Mouse (Mus musculus): ENCODE measurements around the gene Gm13124. TPM values are rescaled to one million over a fixed set of nuclear protein-coding genes. Genes with fewer than 3 reads are reported as not detected.

Gene Gm13124
- total RNA-seq (2015; ENCODE audit: low replicate concordance) (not detected in 2 replicates), total RNA-seq (2017; ENCODE audit: low replicate concordance) (not detected in 2 replicates)

GRCm38 (mm10) chr4:144565034-144565433 is at the start of gene Gm13124:
TSS of gene Gm13124 (minus strand) at chr4:144565134.
- ATAC-seq (replicated peaks; ENCODE audit: low FRiP score, poor library complexity, severe bottlenecking) = no peak

DNA sequence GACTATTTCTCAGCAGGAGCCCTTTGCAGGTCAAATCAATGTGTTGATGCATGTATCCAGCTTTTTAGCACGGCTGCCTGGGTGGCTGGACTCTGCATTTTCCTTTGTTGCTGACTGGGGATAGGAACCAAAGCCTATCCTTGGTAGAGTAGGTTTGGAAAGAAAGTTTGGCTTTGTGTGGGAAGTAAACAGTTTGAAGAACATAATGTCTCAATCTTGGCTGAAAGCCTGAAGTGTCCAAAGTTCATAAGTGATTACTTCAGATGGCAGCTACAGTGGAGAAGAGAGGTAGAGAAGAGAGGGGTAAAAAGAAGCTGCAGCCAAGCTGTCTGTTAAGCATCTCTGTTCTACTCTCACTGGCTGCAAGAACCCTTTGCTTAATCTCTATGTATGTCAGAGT is 49.7 kb upstream of the Gm13124 start:
- ATAC-seq (replicated peaks; ENCODE audit: low FRiP score, poor library complexity, severe bottlenecking) = no peak

DNA sequence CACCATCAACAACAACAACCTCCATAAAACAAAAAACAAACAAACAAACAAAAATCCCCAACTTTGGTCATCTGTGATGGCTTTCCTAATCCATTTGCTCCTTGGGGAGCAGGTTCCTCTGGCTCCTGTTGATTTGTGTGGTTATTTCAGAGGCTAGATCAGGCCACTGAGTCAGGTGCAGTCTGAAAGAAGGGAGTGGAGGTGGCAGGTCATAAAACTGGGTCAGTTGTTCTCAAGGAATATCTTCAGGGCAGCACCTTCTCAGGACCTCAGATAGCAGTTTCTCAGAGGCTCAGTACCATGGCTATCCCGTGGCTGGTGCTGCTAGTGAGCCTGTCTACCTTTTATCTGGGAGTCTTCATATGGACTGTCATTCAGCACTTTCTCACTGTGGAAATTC is 48.5 kb upstream of the Gm13124 start, which contains the start of gene Aadacl4:
Gene Aadacl4, plus strand, starts transcription at position 301 of the 400 bp plus-strand sequence.
- no peak for ATAC-seq (replicated peaks; ENCODE audit: low FRiP score, poor library complexity, severe bottlenecking)

DNA sequence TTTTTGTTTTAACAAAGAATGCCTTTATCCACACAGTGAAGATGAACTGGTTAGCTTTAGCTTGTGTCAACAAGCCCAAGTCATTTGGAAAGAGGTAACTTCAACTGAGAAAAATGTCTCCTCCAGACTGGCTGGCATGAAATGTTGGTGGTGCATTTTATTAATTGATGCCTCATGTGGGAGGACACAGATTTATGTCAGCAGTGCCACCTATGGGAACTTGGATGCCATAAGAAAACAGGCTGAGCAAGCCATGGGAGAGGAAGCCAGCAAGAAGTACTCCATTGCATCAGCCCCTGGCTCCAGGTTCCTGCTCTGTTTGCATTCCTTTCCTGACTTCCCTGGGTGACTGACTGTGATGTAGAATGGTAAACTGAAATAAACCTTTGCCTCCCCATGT is 27.9 kb upstream of the Gm13124 start:
- ATAC-seq (replicated peaks; ENCODE audit: low FRiP score, poor library complexity, severe bottlenecking) = no peak

- ATAC-seq (replicated peaks; ENCODE audit: low FRiP score, poor library complexity, severe bottlenecking) = peak; percentile 88
These were observed 21.3 kb upstream of the Gm13124 start for GRCm38 (mm10) chr4:144586207-144586606.

- ATAC-seq (replicated peaks; ENCODE audit: low FRiP score, poor library complexity, severe bottlenecking) = no peak
These were observed 2.8 kb upstream of the Gm13124 start for GRCm38 (mm10) chr4:144567752-144568151.

DNA sequence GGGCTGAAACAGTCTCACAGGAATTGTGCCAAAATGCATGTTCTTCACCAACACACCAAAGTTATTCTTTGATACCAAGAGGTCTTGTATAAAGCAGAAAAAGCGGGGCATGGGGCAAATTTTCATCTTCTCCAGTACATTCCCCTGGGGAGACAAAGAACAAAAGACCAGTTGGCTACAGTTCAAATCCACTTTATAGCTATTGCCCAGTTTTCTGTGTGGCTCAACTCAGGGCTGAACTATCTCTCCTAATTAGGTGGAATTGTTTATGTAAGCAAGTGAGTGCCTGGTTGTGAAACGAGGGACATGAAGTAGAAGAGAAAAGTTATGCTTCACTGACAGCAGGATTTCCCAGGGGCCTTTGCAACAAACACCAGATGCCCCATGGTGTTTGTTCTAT is 3.7 kb downstream of the Gm13124 start:
- ATAC-seq (replicated peaks; ENCODE audit: low FRiP score, poor library complexity, severe bottlenecking) = no peak

DNA sequence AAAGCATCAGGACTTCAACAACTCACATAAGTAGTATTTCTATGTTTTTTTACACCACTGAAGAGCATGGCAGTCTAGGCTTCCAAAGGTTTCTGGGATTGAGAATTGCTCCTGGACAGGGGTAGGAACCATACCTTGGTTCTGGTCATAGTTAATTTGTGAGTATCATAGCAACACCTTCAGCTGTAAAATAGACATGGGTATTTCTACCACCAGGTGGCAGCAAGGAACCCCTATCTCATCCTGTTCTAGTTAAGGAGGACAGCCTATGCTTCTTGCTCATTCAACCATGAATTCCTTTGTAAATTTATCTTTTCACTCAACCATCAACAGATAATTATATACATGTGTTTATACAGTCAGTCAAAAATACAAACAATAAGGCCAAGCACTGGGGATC is 5.1 kb downstream of the Gm13124 start:
- ATAC-seq (replicated peaks; ENCODE audit: low FRiP score, poor library complexity, severe bottlenecking) = no peak

GRCm38 (mm10) chr4:144551156-144551555 is 13.8 kb downstream of the Gm13124 start:
- ATAC-seq (replicated peaks; ENCODE audit: low FRiP score, poor library complexity, severe bottlenecking) = no peak

GRCm38 (mm10) chr4:144545339-144545738 is 19.6 kb downstream of the Gm13124 start:
- peak; percentile 67; the same call in 1 of the 2 replicates for ATAC-seq (replicated peaks; ENCODE audit: low FRiP score, poor library complexity, severe bottlenecking)

DNA sequence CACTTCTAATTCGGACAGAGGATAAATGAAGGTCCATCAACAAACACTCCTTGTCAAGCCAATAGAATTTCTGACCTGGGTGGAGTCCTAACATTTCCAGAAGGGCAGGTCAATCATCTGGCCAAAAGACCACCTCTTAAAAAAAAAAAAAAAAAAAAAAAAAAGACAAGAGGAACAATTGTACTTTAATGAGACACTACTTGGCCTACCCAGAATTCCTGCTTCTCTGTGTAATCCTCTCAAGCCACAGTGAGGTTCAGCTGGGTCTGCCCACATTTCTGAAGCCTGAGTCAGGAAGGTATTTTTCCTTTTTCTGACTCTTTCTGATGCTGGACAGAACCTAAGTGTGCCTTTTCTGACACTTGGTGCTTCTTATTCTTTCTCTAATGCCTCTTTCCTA is 20.2 kb downstream of the Gm13124 start:
- ATAC-seq (replicated peaks; ENCODE audit: low FRiP score, poor library complexity, severe bottlenecking) = no peak

- no peak for ATAC-seq (replicated peaks; ENCODE audit: low FRiP score, poor library complexity, severe bottlenecking)
These were observed 45.4 kb downstream of the Gm13124 start, which contains the start of gene 9430007A20Rik for GRCm38 (mm10) chr4:144519522-144519921. TSS of gene 9430007A20Rik (plus strand) at chr4:144519822.

- ATAC-seq (replicated peaks; ENCODE audit: low FRiP score, poor library complexity, severe bottlenecking) = no peak
These were observed 58.4 kb downstream of the Gm13124 start for GRCm38 (mm10) chr4:144506518-144506917.

Other genes starting within 250 kb of the Gm13124 start
- not detected in 2 replicates for gene Gm13128, start 234.9 kb downstream of the Gm13124 start, total RNA-seq (2015; ENCODE audit: low replicate concordance)
- not detected in 2 replicates for gene Gm13128, start 234.9 kb downstream of the Gm13124 start, total RNA-seq (2017; ENCODE audit: low replicate concordance)
- not detected in 2 replicates for gene Gm13119, start 207.2 kb downstream of the Gm13124 start, total RNA-seq (2015; ENCODE audit: low replicate concordance)
- not detected in 2 replicates for gene Gm13119, start 207.2 kb downstream of the Gm13124 start, total RNA-seq (2017; ENCODE audit: low replicate concordance)
- gene Pramef20, start 187.2 kb downstream of the Gm13124 start, total RNA-seq (2015; ENCODE audit: low replicate concordance) = not detected in 2 replicates
- gene Pramef20, start 187.2 kb downstream of the Gm13124 start, total RNA-seq (2017; ENCODE audit: low replicate concordance) = not detected in 2 replicates
- gene Pramef12, start 156.7 kb downstream of the Gm13124 start, total RNA-seq (2015; ENCODE audit: low replicate concordance) = not detected in 2 replicates
- not detected in 2 replicates for gene Pramef12, start 156.7 kb downstream of the Gm13124 start, total RNA-seq (2017; ENCODE audit: low replicate concordance)
- gene 1700012P22Rik, start 126.4 kb downstream of the Gm13124 start, total RNA-seq (2015; ENCODE audit: low replicate concordance) = not detected in 2 replicates
- not detected in 2 replicates for gene 1700012P22Rik, start 126.4 kb downstream of the Gm13124 start, total RNA-seq (2017; ENCODE audit: low replicate concordance)
- gene Gm9944, start 111.8 kb downstream of the Gm13124 start, total RNA-seq (2015; ENCODE audit: low replicate concordance) = not detected in 2 replicates
- gene Gm9944, start 111.8 kb downstream of the Gm13124 start, total RNA-seq (2017; ENCODE audit: low replicate concordance) = not detected in 2 replicates
- gene Aadacl3, start 101.4 kb downstream of the Gm13124 start, total RNA-seq (2015; ENCODE audit: low replicate concordance) = not detected in 2 replicates
- gene Aadacl3, start 101.4 kb downstream of the Gm13124 start, total RNA-seq (2017; ENCODE audit: low replicate concordance) = not detected in 2 replicates
- gene 9430007A20Rik, start 45.3 kb downstream of the Gm13124 start, total RNA-seq (2015; ENCODE audit: low replicate concordance) = not detected in 2 replicates
- not detected in 2 replicates for gene 9430007A20Rik, start 45.3 kb downstream of the Gm13124 start, total RNA-seq (2017; ENCODE audit: low replicate concordance)
- gene Aadacl4, start 48.6 kb upstream of the Gm13124 start, total RNA-seq (2015; ENCODE audit: low replicate concordance) = not detected in 2 replicates
- not detected in 2 replicates for gene Aadacl4, start 48.6 kb upstream of the Gm13124 start, total RNA-seq (2017; ENCODE audit: low replicate concordance)
- not detected in 2 replicates for gene Gm436, start 121.2 kb upstream of the Gm13124 start, total RNA-seq (2015; ENCODE audit: low replicate concordance)
- gene Gm436, start 121.2 kb upstream of the Gm13124 start, total RNA-seq (2017; ENCODE audit: low replicate concordance) = not detected in 2 replicates
- gene Gm13178, start 156.3 kb upstream of the Gm13124 start, total RNA-seq (2015; ENCODE audit: low replicate concordance) = not detected in 2 replicates
- gene Gm13178, start 156.3 kb upstream of the Gm13124 start, total RNA-seq (2017; ENCODE audit: low replicate concordance) = not detected in 2 replicates
- not detected in 2 replicates for gene Gm438, start 221.4 kb upstream of the Gm13124 start, total RNA-seq (2015; ENCODE audit: low replicate concordance)
- gene Gm438, start 221.4 kb upstream of the Gm13124 start, total RNA-seq (2017; ENCODE audit: low replicate concordance) = not detected in 2 replicates